Mouse (Mus musculus): ENCODE data around the gene Myrf. TPM values are rescaled to one million over a fixed set of nuclear protein-coding genes. Genes with fewer than 3 reads are reported as not detected.
A peak's percentile ranks its signal among the peaks of the same experiment; 100 is the strongest.

Gene Myrf
- polyA plus RNA-seq, 1 experiment, result 2.4 TPM

DNA sequence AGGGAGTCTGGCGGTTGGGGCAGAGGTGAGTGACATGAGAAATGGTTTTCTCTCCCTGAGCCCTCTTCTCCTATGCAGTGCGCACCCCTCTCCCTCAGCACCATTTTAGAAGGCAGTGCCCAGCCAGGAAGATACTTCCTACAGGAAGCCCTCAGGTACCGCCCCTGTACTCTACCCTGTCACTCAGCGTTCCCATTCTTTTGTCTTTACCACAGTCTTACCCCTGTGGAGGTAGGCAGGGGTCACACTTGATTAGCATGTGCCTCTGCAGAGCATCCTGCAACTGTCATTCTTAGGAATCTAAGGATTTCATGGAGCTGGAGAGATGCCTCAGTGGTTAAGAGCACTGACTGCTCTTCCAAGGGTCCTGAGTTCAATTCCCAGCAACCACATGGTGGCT is 17.0 kb downstream of the Myrf start:
- no peak for DNase-seq (ENCODE audit: low read depth)
- TF ChIP-seq CTCF (IDR thresholded peaks at IDR 0.05; ENCODE audit: borderline replicate concordance, extremely low read depth, insufficient read depth, insufficient read length) (no peak), POLR2A (IDR thresholded peaks at IDR 0.05; ENCODE audit: borderline replicate concordance, extremely low read depth, insufficient read depth, insufficient read length, poor library complexity, severe bottlenecking) (no peak)

DNA sequence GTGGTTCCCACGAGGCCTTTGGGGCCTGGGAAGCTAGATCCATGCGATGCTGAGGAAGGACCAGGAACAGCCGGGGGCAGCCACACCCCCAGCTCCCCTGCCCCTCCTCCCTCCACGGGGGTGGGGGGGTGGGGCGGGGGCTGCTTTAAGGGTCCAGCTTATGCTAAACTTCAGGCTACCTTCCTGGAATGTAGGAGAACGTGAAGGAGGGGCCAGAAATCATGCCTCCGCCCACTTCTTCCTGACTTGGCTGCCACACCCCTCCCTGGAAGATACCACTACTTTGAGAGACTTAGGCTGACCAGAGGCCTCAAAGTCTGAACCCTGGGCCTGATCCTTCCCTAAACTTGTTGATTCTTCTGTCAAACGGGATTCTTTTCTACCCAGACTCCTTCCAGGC is 17.9 kb downstream of the Myrf start:
- TF ChIP-seq POLR2A (IDR thresholded peaks at IDR 0.05; ENCODE audit: borderline replicate concordance, extremely low read depth, insufficient read depth, insufficient read length, poor library complexity, severe bottlenecking) (no peak), CTCF (IDR thresholded peaks at IDR 0.05; ENCODE audit: borderline replicate concordance, extremely low read depth, insufficient read depth, insufficient read length) (no peak)
- no peak for DNase-seq (ENCODE audit: low read depth)

DNA sequence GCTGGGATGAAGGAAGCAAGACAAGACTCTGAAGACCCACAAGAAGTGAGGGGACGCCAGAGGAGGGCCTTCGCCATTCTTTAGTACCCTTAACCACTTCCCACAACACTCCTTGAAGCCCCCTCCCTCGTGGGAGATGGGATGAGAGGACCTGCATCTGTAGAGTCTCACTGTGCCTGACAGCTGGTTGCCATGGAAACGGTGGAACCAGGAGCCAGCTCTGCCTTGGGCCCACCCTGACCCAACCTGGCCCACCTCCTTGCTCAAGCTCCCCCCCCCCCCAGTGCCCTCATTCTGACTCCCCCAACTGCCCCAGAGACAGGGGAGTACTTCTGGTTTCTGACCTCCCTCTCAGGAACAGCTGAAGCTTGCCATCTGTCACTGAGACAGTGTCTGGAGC is 19.0 kb downstream of the Myrf start:
- peak; percentile 8 for DNase-seq (ENCODE audit: low read depth)

DNA sequence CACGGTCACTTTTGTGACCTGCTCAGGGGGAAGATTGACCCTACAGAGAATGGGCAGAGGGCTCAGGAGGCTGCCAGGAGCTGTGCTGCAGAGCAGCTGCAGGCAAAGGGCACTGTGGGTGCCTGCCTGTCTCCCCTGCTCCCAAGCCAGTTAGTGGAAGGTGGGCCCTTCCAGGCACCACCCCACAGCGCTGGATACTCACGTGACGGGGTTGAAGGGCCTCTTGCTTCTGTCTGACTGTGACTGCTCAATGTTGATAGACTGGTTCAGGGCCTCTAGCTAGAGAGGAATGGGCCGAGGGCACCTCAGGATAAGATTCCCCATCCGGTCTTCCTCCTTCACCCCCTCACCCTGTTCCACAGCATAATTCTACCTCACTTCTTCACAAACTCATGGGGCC is 21.0 kb downstream of the Myrf start:
- no peak for DNase-seq (ENCODE audit: low read depth)
- TF ChIP-seq POLR2A (IDR thresholded peaks at IDR 0.05; ENCODE audit: borderline replicate concordance, extremely low read depth, insufficient read depth, insufficient read length, poor library complexity, severe bottlenecking) (no peak), CTCF (IDR thresholded peaks at IDR 0.05; ENCODE audit: borderline replicate concordance, extremely low read depth, insufficient read depth, insufficient read length) (no peak)

More for the DNA sequence above, 19.0 kb downstream of the Myrf start:
- TF ChIP-seq POLR2A (IDR thresholded peaks at IDR 0.05; ENCODE audit: borderline replicate concordance, extremely low read depth, insufficient read depth, insufficient read length, poor library complexity, severe bottlenecking), result no peak
- no peak for TF ChIP-seq CTCF (IDR thresholded peaks at IDR 0.05; ENCODE audit: borderline replicate concordance, extremely low read depth, insufficient read depth, insufficient read length)

DNA sequence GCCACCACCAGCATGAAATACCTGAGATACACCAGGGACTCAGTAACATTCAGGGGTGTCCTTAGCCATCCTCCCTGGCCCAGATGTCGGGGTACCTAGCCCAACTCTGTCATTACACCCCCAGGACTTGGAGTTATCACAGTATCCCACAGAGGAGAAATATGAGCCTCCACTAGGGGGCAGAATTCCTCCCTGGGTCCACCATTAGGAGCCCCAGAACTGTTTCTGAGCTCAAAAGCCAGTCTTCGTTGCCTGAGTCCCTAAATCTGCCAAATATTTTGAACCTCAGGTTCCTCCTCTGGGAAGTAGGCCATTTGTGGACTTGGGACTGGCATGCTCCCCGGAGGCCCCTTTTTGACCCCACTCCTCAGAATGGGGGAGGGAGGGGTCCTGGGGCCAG is 21.4 kb downstream of the Myrf start:
- peak; percentile 44 for DNase-seq (ENCODE audit: low read depth)
- TF ChIP-seq POLR2A (IDR thresholded peaks at IDR 0.05; ENCODE audit: borderline replicate concordance, extremely low read depth, insufficient read depth, insufficient read length, poor library complexity, severe bottlenecking) (no peak), CTCF (IDR thresholded peaks at IDR 0.05; ENCODE audit: borderline replicate concordance, extremely low read depth, insufficient read depth, insufficient read length) (peak; percentile 68; the same call in 1 of the 2 replicates)

DNA sequence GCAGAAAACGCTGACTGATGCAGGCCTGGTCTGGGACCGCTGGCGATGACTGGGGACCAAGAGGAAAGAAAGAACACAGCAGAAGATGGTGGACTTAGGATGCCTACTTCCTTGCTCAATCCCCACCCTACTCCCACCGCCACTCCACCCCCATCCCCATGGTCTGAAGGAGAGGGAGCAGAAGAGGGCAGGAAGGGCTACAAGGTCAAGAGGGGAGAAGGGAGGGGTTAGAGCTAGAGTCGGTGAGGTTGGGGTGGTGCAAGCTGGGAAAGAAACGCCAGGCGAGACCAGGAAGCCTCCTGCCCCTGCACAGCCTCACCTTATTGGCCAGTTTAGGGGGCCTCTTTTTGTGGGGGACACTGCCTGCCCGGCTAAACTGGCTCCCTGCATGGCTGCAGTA is 24.4 kb downstream of the Myrf start:
- TF ChIP-seq CTCF (IDR thresholded peaks at IDR 0.05; ENCODE audit: borderline replicate concordance, extremely low read depth, insufficient read depth, insufficient read length), result no peak
- TF ChIP-seq POLR2A (IDR thresholded peaks at IDR 0.05; ENCODE audit: borderline replicate concordance, extremely low read depth, insufficient read depth, insufficient read length, poor library complexity, severe bottlenecking), result no peak
- DNase-seq (ENCODE audit: low read depth), result no peak

DNA sequence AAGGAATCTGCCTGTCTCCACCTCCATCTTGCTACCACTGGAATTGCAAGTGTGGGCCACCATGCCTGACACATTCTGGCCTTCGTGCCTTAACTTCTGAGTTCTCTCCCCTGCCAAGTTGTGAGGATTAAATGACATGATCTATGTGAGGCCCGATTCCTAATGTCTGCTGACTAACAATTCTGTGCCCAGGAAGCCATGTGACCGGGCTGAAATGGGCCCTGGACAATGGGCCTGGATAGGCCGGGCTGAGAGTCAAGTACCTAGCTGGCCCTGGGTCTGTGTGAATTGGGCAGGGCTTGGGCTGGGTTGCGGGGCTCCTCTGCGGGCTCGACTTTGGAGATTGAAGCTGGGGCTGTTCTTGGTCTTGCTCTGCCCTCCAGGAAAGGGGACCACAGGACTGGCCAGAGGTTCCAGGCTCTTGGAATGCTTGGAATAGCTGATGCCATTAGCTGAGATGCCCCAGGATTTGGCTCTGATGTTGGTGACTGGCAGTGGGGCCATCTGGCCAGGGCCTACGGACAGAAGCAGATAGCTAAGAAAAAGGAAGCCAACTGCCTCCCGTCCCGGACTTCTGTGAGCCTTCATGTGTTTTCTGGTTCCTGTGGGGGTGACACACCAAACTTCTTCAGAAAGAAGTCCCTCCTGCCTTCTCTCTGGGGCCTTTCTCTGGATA is 26.6 kb downstream of the Myrf start:
- no peak for DNase-seq (ENCODE audit: low read depth)
- TF ChIP-seq POLR2A (IDR thresholded peaks at IDR 0.05; ENCODE audit: borderline replicate concordance, extremely low read depth, insufficient read depth, insufficient read length, poor library complexity, severe bottlenecking), result no peak
- TF ChIP-seq CTCF (IDR thresholded peaks at IDR 0.05; ENCODE audit: borderline replicate concordance, extremely low read depth, insufficient read depth, insufficient read length), result no peak

DNA sequence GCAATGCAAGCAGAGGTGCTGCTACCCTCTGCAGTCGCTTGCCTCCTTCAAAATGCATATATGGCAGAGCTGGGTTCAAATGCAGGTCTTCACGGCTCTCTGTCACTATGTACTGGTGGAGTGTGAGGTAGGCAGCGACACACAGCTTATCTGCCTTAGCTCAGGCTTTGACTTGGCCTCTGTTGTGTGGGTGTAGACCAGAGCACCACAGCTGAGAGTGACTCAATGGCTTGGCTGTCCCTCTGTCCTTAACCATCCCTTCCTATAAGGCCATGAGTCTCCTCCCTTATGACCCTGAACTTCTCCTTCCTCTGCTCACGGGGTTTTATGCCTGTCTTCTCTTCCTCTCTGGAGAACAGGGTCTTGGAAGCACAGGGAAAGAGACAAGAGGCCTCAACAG is 29.7 kb downstream of the Myrf start:
- TF ChIP-seq CTCF (IDR thresholded peaks at IDR 0.05; ENCODE audit: borderline replicate concordance, extremely low read depth, insufficient read depth, insufficient read length), result no peak
- TF ChIP-seq POLR2A (IDR thresholded peaks at IDR 0.05; ENCODE audit: borderline replicate concordance, extremely low read depth, insufficient read depth, insufficient read length, poor library complexity, severe bottlenecking), result no peak
- DNase-seq (ENCODE audit: low read depth), result no peak

DNA sequence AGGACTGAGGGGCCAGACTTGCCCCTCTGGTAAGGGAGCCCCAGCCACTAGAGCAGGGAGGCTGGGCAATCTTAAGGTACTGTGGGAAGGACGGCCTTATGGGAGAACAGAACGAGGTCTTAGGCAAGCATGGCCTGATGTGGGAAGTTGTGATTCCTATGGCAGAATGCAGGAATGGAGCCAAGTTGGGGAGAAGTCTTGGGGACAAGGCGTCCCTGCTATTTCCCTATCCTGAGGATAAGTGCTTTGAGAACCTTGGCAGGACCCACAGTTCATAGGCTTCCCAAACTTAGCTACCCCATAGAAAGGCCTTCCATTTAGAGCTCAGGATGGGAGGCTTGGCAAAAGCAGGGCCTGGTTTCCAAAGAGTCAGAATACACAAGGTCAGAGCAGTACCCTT is 31.7 kb downstream of the Myrf start:
- TF ChIP-seq CTCF (IDR thresholded peaks at IDR 0.05; ENCODE audit: borderline replicate concordance, extremely low read depth, insufficient read depth, insufficient read length) (no peak), POLR2A (IDR thresholded peaks at IDR 0.05; ENCODE audit: borderline replicate concordance, extremely low read depth, insufficient read depth, insufficient read length, poor library complexity, severe bottlenecking) (no peak)
- no peak for DNase-seq (ENCODE audit: low read depth)

DNA sequence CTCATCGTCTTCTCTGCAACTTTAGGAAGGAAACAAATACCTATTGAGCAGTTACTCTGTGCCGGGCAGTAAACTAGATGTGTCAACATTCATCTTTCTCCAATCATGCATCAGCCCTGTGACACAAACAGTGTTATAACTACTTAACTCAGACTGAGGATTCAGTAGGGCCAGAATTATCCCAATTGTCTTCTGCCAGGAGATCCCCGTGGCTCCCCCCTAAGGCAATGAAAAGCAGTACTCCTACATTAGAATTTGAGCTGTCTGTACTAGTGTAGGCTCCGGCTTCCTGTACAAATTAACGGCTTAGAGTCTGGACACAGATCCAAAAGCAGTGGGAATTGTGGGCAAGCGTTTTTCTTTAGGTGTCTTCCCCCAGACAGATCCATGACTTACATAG is 35.5 kb downstream of the Myrf start:
- DNase-seq (ENCODE audit: low read depth), result no peak
- TF ChIP-seq POLR2A (IDR thresholded peaks at IDR 0.05; ENCODE audit: borderline replicate concordance, extremely low read depth, insufficient read depth, insufficient read length, poor library complexity, severe bottlenecking) (no peak), CTCF (IDR thresholded peaks at IDR 0.05; ENCODE audit: borderline replicate concordance, extremely low read depth, insufficient read depth, insufficient read length) (no peak)

DNA sequence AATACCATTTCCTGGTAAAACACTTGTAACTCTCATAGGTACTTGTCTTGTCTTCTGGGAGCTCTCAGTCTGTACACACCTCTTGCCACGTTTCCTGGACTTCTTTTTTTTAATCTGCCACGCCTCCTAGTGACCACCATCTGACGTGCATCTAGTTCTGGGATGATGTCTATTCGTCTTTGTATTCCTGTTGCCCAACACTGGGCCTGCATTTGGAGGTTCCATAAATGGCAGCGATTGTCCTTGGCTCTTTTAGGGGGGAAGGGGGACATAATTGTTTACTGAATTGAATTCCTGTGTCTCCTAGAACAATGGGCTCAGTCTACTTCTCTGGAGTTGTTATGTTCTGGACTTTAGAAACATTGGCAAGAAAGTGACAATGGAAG is 35.9 kb downstream of the Myrf start:
- DNase-seq (ENCODE audit: low read depth), result peak; percentile 59
- no peak for TF ChIP-seq POLR2A (IDR thresholded peaks at IDR 0.05; ENCODE audit: borderline replicate concordance, extremely low read depth, insufficient read depth, insufficient read length, poor library complexity, severe bottlenecking)
- TF ChIP-seq CTCF (IDR thresholded peaks at IDR 0.05; ENCODE audit: borderline replicate concordance, extremely low read depth, insufficient read depth, insufficient read length), result peak; percentile 17; the same call in 1 of the 2 replicates

DNA sequence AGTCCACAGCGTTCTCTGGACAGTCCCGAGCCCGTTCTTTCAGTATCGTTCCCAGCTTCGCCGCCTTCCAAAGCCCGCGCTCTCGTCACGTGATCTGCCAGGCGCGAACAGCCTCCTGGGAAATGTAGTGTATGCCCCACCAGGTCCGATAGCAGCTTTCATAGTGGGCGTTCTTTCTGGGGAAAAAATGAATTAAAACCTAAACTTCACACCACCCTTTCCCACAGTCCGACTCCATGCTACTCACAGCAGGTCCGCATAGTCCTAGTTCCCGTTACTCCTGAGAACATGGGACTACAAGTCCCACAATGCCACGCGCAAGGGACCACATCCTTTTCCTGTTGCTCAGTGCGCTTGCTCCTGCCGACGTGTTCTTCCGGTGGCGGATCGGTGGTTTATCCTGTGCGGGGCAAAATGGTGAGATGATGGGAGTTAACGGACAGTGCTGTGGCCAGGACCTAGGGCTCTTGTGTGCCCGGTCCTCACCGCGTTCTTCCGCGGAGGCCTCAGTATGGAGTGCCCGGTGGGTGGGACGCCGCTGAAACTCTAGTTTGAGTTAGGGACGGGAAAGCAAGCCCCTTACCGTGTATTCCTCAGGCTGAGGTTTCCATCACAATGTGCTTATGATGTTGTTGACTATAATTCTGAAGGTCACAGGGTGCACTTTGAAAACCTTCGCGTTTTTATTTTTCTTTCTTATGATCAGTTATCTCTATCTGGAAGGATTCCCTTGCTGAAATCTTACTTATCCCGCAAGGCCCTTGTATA is 36.5 kb downstream of the Myrf start, which contains the start of the genes Tmem258 and Fen1:
Gene Tmem258 (plus strand): TSS at position 167 of the 768 bp plus-strand sequence.
Gene Fen1 (minus strand): TSS at position 322 of the 768 bp plus-strand sequence.
- peak; percentile 96 for DNase-seq (ENCODE audit: low read depth)
- no peak for TF ChIP-seq CTCF (IDR thresholded peaks at IDR 0.05; ENCODE audit: borderline replicate concordance, extremely low read depth, insufficient read depth, insufficient read length)
- no peak; the same call in 1 of the 2 replicates for TF ChIP-seq POLR2A (IDR thresholded peaks at IDR 0.05; ENCODE audit: borderline replicate concordance, extremely low read depth, insufficient read depth, insufficient read length, poor library complexity, severe bottlenecking)
